Mouse (Mus musculus) lung, postnatal 4 days (tissue): ENCODE measurements at regions not wholly inside any gene's neighbourhood (a gene's known extent, or its start where the extent isn't known, plus 50 kb on each side); places are given as distances from the start of the nearest gene placed in this dataset.

ENCODE experiments used
- DNase-seq, 2 experiments: peaks; one replicate each; pipeline ENCODE4 v3.0.0; 2021

GRCm38 (mm10) chr12:105898580-105899293 is 111.3 kb upstream of the Vrk1 start:
- no peak for DNase-seq

- DNase-seq, result no peak
Measured at GRCm38 (mm10) chr12:105899294-105899909, 110.6 kb upstream of the Vrk1 start.

- no peak for DNase-seq
Measured at GRCm38 (mm10) chr12:105900479-105900878, 109.5 kb upstream of the Vrk1 start.

GRCm38 (mm10) chr12:105903072-105903471 is 107.0 kb upstream of the Vrk1 start:
- no peak for DNase-seq

- peak; percentile 16 to 33 for DNase-seq
Measured at GRCm38 (mm10) chr12:105906584-105906983, 103.4 kb upstream of the Vrk1 start.

GRCm38 (mm10) chr12:105907851-105908620 is 102.0 kb upstream of the Vrk1 start:
- DNase-seq, result no peak

GRCm38 (mm10) chr12:105911556-105911955 is 98.5 kb upstream of the Vrk1 start:
- DNase-seq, result no peak

GRCm38 (mm10) chr12:105917388-105917963 is 92.6 kb upstream of the Vrk1 start:
- no peak for DNase-seq

GRCm38 (mm10) chr12:105918775-105919174 is 91.3 kb upstream of the Vrk1 start:
- no peak for DNase-seq

- DNase-seq, result no peak
Measured at GRCm38 (mm10) chr12:105927210-105927609, 82.8 kb upstream of the Vrk1 start.

GRCm38 (mm10) chr12:105929456-105929921 is 80.5 kb upstream of the Vrk1 start:
- DNase-seq, result no peak

- no peak for DNase-seq
Measured at GRCm38 (mm10) chr12:105935441-105935880, 74.6 kb upstream of the Vrk1 start.

- peak in 1 of 2 experiments; percentile 15 for DNase-seq
Measured at GRCm38 (mm10) chr12:105936812-105937530, 73.1 kb upstream of the Vrk1 start.

- DNase-seq, result no peak
Measured at GRCm38 (mm10) chr12:105942136-105943076, 67.6 kb upstream of the Vrk1 start.

GRCm38 (mm10) chr12:105943077-105943433 is 67.0 kb upstream of the Vrk1 start:
- no peak for DNase-seq

GRCm38 (mm10) chr12:105947332-105947731 is 62.7 kb upstream of the Vrk1 start:
- no peak for DNase-seq

- DNase-seq, result no peak
Measured at GRCm38 (mm10) chr12:105948322-105948721, 61.7 kb upstream of the Vrk1 start.

- DNase-seq, result no peak
Measured at GRCm38 (mm10) chr12:105955764-105956290, 54.2 kb upstream of the Vrk1 start.

- DNase-seq, result no peak
Measured at GRCm38 (mm10) chr12:105959756-105960155, 50.3 kb upstream of the Vrk1 start.
